Comparison of ENCODE assay signal across 18 mouse cellular contexts in genomic region chr13:34100733-34101132, GRCm38 (mm10). TPM values are rescaled to one million over a fixed set of nuclear protein-coding genes. Genes with fewer than 3 reads are reported as not detected.
DNase-seq lines count a peak whose midpoint lies in the region; ATAC-seq and TF ChIP-seq lines count a peak whose summit lies in the region.
"Had no signal": no experiment of that assay in that cellular context is flagged by ENCODE, and none has a peak within 500 bp of the region (broad histone marks: within the 10 kb centered on the region; RNA-seq: fewer than 3 reads in every experiment).

No protein-coding gene starts in this region.

- peaks cover 13% of the 10 kb centered on the region for H3K4me1 ChIP-seq in hindbrain, embryonic 16.5 days (ENCODE audit: control insufficient read depth, insufficient read depth, low read depth, low read length)
- H3K4me1 ChIP-seq in hindbrain, postnatal 0 days (ENCODE audit: insufficient read depth, low read length), result peaks cover 10% of the 10 kb centered on the region; the same call in 1 of the 2 replicates
- H3K4me1 ChIP-seq in erythroblast, embryonic 14.5 days (ENCODE audit: control insufficient read depth), result peaks cover 25% of the 10 kb centered on the region
- H3K4me1 ChIP-seq in limb, embryonic 10.5 days, result peaks cover 3% of the 10 kb centered on the region; the same call in 1 of the 2 replicates
- H3K4me1 ChIP-seq: embryonic facial prominence, embryonic 12.5 days had no signal

- H3K27ac ChIP-seq in hindbrain, embryonic 16.5 days (ENCODE audit: low read depth, low read length), result 0 out of 2 replicates have a peak overlapping the region, but pooled peaks have one; percentile 16
- H3K27ac ChIP-seq in hindbrain, postnatal 0 days, result no peak overlapping the region
- H3K27ac ChIP-seq in limb, embryonic 10.5 days, result no peak overlapping the region
- H3K27ac ChIP-seq: embryonic facial prominence, embryonic 12.5 days; forebrain, embryonic 13.5 days; midbrain, embryonic 12.5 days had no signal

- no peak for ATAC-seq in hindbrain, embryonic 16.5 days
- ATAC-seq in hindbrain, postnatal 0 days, result no peak
- peak; percentile 87 for ATAC-seq in megakaryocyte progenitor cell, adult 5-6 weeks (replicated peaks; ENCODE audit: poor library complexity)
- ATAC-seq: forebrain, embryonic 13.5 days; intestine, embryonic 16.5 days had no signal

- no peaks in the 10 kb centered on the region for H3K27me3 ChIP-seq in hindbrain, embryonic 16.5 days (replicated peaks; ENCODE audit: control insufficient read depth, insufficient read depth, low read length)
- H3K27me3 ChIP-seq in hindbrain, postnatal 0 days (ENCODE audit: insufficient read depth, low read length), result no peaks in the 10 kb centered on the region
- no peaks in the 10 kb centered on the region for H3K27me3 ChIP-seq in erythroblast, embryonic 14.5 days (ENCODE audit: control insufficient read depth)
- no peaks in the 10 kb centered on the region for H3K27me3 ChIP-seq in limb, embryonic 10.5 days (ENCODE audit: low read depth, poor library complexity, severe bottlenecking)
- H3K27me3 ChIP-seq: embryonic facial prominence, embryonic 12.5 days; forebrain, embryonic 13.5 days; midbrain, embryonic 12.5 days had no signal

- no peaks in the 10 kb centered on the region for H3K36me3 ChIP-seq in hindbrain, embryonic 16.5 days (ENCODE audit: control insufficient read depth, insufficient read depth, low read length)
- H3K36me3 ChIP-seq in hindbrain, postnatal 0 days (ENCODE audit: insufficient read depth, low read length), result no peaks in the 10 kb centered on the region
- no peaks in the 10 kb centered on the region for H3K36me3 ChIP-seq in erythroblast, embryonic 14.5 days (ENCODE audit: control insufficient read depth)
- no peaks in the 10 kb centered on the region for H3K36me3 ChIP-seq in limb, embryonic 10.5 days
- H3K36me3 ChIP-seq: embryonic facial prominence, embryonic 12.5 days; midbrain, embryonic 12.5 days had no signal

- H3K9ac ChIP-seq in hindbrain, embryonic 16.5 days (ENCODE audit: low read depth, low read length), result no peak overlapping the region
- H3K9ac ChIP-seq in hindbrain, postnatal 0 days (replicated peaks; ENCODE audit: low read length), result no peak overlapping the region
- H3K9ac ChIP-seq: embryonic facial prominence, embryonic 12.5 days; forebrain, embryonic 13.5 days; midbrain, embryonic 12.5 days had no signal

- 76% methylated on average over 3 of the region's 3 CpGs for WGBS in hindbrain, embryonic 16.5 days
- WGBS in hindbrain, postnatal 0 days, result 70% methylated on average over 3 of the region's 3 CpGs
- WGBS in limb, embryonic 10.5 days, result 85% methylated on average over 3 of the region's 3 CpGs

- no peak for DNase-seq in hindbrain, postnatal 0 days (ENCODE audit: low spot score)
- DNase-seq in MEL-GATA-1-ER (ENCODE audit: extremely low read depth, low read depth), result peak; percentile 75
- DNase-seq in layer of hippocampus, postnatal 25 days (ENCODE audit: extremely low spot score in 1 of 2, low spot score in 1 of 2), result no peak
- no peak for DNase-seq in limb, embryonic 10.5 days (ENCODE audit: low spot score)
- DNase-seq: cerebellum, adult 9-11 months; heart, adult 11 months; heart, postnatal 36 days; kidney, postnatal 14 days; layer of hippocampus, postnatal 36 days; right cerebral cortex, postnatal 4 days; thymus, postnatal 4 days had no signal

- no peak for TF ChIP-seq CTCF in hindbrain, postnatal 0 days (IDR thresholded peaks at IDR 0.05; ENCODE audit: low read depth)

- H3K4me2 ChIP-seq in hindbrain, embryonic 16.5 days (ENCODE audit: low read length), result no peak overlapping the region
- H3K4me2 ChIP-seq in hindbrain, postnatal 0 days (ENCODE audit: low read depth, low read length), result no peak overlapping the region
- H3K4me2 ChIP-seq: embryonic facial prominence, embryonic 12.5 days; forebrain, embryonic 13.5 days; midbrain, embryonic 12.5 days had no signal

- no peaks in the 10 kb centered on the region for H3K9me3 ChIP-seq in hindbrain, embryonic 16.5 days (ENCODE audit: control insufficient read depth, low read length)
- no peaks in the 10 kb centered on the region for H3K9me3 ChIP-seq in hindbrain, postnatal 0 days (ENCODE audit: low read length)
- peaks cover 8% of the 10 kb centered on the region; the same call in 1 of the 2 replicates for H3K9me3 ChIP-seq in erythroblast, embryonic 14.5 days (ENCODE audit: control insufficient read depth, low read length)
- H3K9me3 ChIP-seq in limb, embryonic 10.5 days (replicated peaks), result no peaks in the 10 kb centered on the region
- H3K9me3 ChIP-seq: midbrain, embryonic 12.5 days had no signal

- no peak overlapping the region for H3K4me3 ChIP-seq in hindbrain, embryonic 16.5 days (ENCODE audit: low read length)
- no peak overlapping the region for H3K4me3 ChIP-seq in hindbrain, postnatal 0 days (ENCODE audit: low read length)
- H3K4me3 ChIP-seq in erythroblast, embryonic 14.5 days (replicated peaks), result peak overlapping the region; percentile 37
- H3K4me3 ChIP-seq in limb, embryonic 10.5 days, result no peak overlapping the region
- H3K4me3 ChIP-seq: embryonic facial prominence, embryonic 12.5 days; forebrain, embryonic 13.5 days; midbrain, embryonic 12.5 days had no signal

RNA-seq across cellular contexts. Expression of gene Tubb2a, which starts 22.9 kb away (rescaled TPM):
- polyA plus RNA-seq in hindbrain, embryonic 16.5 days (2015; fragmentation: Nextera tagmentation; extraction: Ambion mirVana), result 3,415 and 3,905 TPM in 2 replicates
- 6,578 and 6,630 TPM in 2 replicates for total RNA-seq in hindbrain, postnatal 0 days (2014; rRNA removed)
- polyA plus RNA-seq in hindbrain, postnatal 0 days (2015; fragmentation: Nextera tagmentation; extraction: Ambion mirVana), result 3,263 and 3,562 TPM in 2 replicates
- 6.1 and 9.8 TPM in 2 replicates for polyA plus RNA-seq in erythroblast, embryonic 14.5 days (2012)
- 2.3 and 2.5 TPM in 2 replicates for total RNA-seq in megakaryocyte progenitor cell, adult 5-6 weeks (2015)
- total RNA-seq in megakaryocyte progenitor cell, adult 5-6 weeks (2017), result 6.9 and 7.9 TPM in 2 replicates
- total RNA-seq in layer of hippocampus, postnatal 25 days (2021), result 1,000 to 10,000 TPM; 1,288 to 1,354 TPM
- 44.3 and 44.7 TPM in 2 replicates for polyA plus RNA-seq in limb, embryonic 10.5 days (2016; fragmentation: Nextera tagmentation; extraction: Ambion mirVana)

RNA-seq across cellular contexts. Expression of gene Tubb2b, which starts 29.5 kb away (rescaled TPM):
- 1,169 and 1,199 TPM in 2 replicates for polyA plus RNA-seq in hindbrain, embryonic 16.5 days (2015; fragmentation: Nextera tagmentation; extraction: Ambion mirVana)
- total RNA-seq in hindbrain, postnatal 0 days (2014; rRNA removed), result 4,422 and 4,857 TPM in 2 replicates
- polyA plus RNA-seq in hindbrain, postnatal 0 days (2015; fragmentation: Nextera tagmentation; extraction: Ambion mirVana), result 709 and 787 TPM in 2 replicates
- 0.06 and 0.14 TPM in 2 replicates for polyA plus RNA-seq in erythroblast, embryonic 14.5 days (2012)
- not detected in 2 replicates for total RNA-seq in megakaryocyte progenitor cell, adult 5-6 weeks (2015)
- not detected in 2 replicates for total RNA-seq in megakaryocyte progenitor cell, adult 5-6 weeks (2017)
- total RNA-seq in layer of hippocampus, postnatal 25 days (2021), result 100 to 1,000 TPM; 319 to 347 TPM
- polyA plus RNA-seq in limb, embryonic 10.5 days (2016; fragmentation: Nextera tagmentation; extraction: Ambion mirVana), result 11.7 and 15.6 TPM in 2 replicates

Comparison
In these comparisons a context has a peak if more than half of its experiments do, and no peak if none do; other contexts are left out.
1. RNA of gene Tubb2a, which starts 22.9 kb away (polyA plus RNA-seq): 3,415 to 3,905 TPM in hindbrain, embryonic 16.5 days and 3,263 to 3,562 TPM in hindbrain, postnatal 0 days; 44.3 to 44.7 TPM in limb, embryonic 10.5 days and 6.1 to 9.8 TPM in erythroblast, embryonic 14.5 days; every median in the first group is over 10 times any median in the second.
2. RNA of gene Tubb2b, which starts 29.5 kb away (polyA plus RNA-seq): 1,169 to 1,199 TPM in hindbrain, embryonic 16.5 days and 709 to 787 TPM in hindbrain, postnatal 0 days; 11.7 to 15.6 TPM in limb, embryonic 10.5 days and 0.06 to 0.14 TPM in erythroblast, embryonic 14.5 days; every median in the first group is over 10 times any median in the second.